Mouse (Mus musculus) cortical plate, adult 2 months (tissue): ENCODE results near the gene D630039A03Rik.

ENCODE experiments used
- CTCF ChIP-seq: fragments of 200-500 bp; IDR thresholded peaks from 2 replicates; pipeline ENCODE4 v1.5.1; 2011; ENCODE audit warnings: mild to moderate bottlenecking, control low read depth, low read length; ENCODE audit not compliant: insufficient read depth; ENCODE audit errors: extremely low read depth
- POLR2A ChIP-seq: fragments of 200-500 bp; IDR thresholded peaks from 2 replicates; pipeline ENCODE4 v1.6.1; 2011; ENCODE audit warnings: mild to moderate bottlenecking, low read length, control low read depth; ENCODE audit not compliant: insufficient read depth; ENCODE audit errors: extremely low read depth

- TF ChIP-seq CTCF (no peak), POLR2A (no peak)
These were observed 24.0 kb downstream of the D630039A03Rik start for GRCm38 (mm10) chr4:57892001-57892586.
